In the genomic region with DNA sequence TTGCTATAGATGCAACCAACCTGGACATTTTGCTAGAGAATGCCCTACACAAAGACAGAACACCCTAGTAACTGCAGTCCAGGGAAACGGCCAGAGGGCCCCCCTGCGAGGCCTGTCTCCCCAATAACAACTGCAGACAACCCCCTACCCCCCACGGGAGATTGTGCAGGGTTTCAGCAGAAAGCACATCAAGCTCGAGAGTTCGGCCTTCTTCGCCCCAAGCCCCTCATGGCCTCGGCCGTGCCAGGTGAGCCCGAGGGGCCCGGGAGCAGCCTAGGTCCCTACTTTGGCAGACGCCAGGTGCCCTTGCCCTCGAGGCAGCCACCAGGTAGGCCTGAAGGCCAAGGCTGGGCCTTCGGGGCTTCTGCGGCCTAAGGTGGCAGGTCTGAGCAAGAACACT, we compare ENCODE assay signal across 8 mouse cellular contexts. TPM values are rescaled to one million over a fixed set of nuclear protein-coding genes. Genes with fewer than 3 reads are reported as not detected.
"Had no signal": no experiment of that assay in that cellular context is flagged by ENCODE, and none has a peak within 500 bp of the region (broad histone marks: within the 10 kb centered on the region; RNA-seq: fewer than 3 reads in every experiment).

No protein-coding gene starts in this region.

RNA-seq across cellular contexts. Expression of a gene that starts 37.7 kb away (rescaled TPM):
- polyA plus RNA-seq: heart, embryonic 11.5 days; heart, embryonic 14.5 days; heart, embryonic 15.5 days; heart, embryonic 16.5 days; hindbrain, embryonic 10.5 days; hindbrain, embryonic 11.5 days; hindbrain, embryonic 14.5 days; intestine, embryonic 14.5 days had no signal
